Mouse (Mus musculus) urinary bladder, postnatal 36 days (tissue): Measurements from ENCODE around the gene Bms1.

Source experiments
- DNase-seq, 2 experiments: peaks; one replicate each; pipeline ENCODE4 v3.0.0; 2022; ENCODE audit warnings: low spot score in 2 of 2, mixed read lengths in 1 of 2

Bms1 gene

DNA sequence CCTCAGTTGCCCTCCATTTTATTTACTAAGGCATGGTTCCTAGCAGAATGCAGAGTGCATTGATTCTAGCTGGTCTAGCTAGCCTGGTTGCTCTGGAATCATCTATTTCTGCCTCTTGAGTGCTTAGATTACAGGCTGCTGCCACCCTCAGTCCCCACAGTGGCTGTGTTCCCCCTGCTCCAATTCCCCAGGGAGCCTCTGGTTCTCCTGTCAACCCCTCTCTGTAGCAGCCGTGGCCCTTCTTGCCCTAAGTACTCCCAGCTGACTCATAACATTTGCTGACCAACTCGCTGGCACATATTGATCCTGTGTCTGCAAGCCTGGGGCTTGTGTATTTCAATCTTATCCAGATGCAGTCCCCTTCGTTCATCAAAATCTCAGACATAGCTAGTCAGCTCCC is 53.1 kb downstream of the Bms1 start:
- no peak for DNase-seq

DNA sequence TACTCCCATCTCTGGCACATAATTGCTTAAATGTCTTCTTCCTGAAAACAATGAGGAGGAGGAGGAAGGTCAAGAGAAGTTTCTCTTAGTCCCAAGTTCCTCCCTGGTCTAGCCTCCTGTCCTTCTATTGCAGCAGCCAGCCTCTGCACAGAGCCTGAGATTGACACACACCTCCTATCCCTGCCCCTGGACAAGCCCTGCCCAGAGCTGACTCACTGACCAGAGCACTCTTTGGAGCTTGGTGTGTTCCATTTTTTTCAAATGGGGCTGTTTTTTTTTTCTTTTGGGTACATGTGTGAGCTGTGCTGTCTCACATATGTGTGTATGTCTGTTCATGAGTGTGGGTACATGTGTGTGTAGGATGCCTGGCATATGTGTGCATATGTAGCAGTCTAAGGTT is 53.5 kb downstream of the Bms1 start:
- DNase-seq, result no peak

DNA sequence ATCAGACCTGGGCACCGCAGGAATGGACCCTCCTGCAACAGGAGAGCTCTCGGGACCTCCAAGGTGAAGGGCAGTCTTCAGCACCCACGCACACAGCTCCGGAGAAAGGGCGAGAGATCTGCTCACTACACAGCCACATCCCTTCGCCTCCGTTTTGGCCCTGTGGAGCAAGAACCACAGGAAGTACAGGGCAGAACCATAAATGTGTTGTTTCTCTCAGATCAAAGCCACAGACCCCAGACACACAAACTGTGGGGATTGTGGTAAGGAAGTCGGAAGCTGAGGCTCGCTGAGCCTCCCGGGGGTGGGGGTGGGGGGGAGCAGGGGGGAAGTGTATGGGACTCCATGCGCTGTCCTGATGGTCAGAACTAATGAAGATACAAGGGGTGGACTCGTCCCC is 68.9 kb downstream of the Bms1 start:
- no peak for DNase-seq

DNA sequence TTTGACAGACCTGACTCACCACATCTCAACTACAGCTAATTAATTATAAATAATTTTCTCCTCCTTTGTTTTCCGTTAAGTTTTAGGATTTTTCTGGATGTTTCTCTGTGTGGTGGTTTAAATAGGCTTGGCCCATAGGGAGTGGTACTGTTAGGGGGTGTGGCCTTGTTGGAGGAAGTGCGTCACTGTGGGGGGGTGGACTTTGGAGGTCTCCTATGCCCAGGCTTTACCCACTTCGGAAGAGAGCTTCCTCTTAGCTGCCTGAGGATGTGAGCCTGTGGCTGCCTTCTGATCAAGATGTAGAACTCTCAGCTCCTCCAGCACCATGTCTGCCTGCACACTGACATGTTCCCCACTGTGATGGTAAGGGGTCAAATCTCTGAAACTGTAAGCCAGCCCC is 71.1 kb downstream of the Bms1 start:
- DNase-seq, result no peak

DNA sequence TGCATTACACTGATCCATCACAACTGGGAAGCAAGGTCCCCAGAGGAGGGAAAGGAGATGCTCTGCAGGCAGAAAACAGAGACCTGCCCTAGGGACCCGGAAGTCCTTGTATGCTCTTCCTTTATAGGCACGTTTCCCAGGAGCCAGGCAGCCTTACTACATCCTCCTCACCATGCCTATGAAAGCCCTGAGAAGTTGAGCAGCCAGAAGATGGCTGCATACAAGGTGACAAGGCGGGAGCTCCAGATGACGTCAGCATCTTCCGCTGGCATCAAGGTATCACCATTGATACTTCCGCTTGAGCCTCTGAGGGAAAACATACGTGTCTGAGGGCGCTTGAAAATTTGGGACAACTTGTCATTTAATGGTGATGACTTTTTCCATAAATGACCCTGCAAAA is 72.0 kb downstream of the Bms1 start:
- no peak for DNase-seq

DNA sequence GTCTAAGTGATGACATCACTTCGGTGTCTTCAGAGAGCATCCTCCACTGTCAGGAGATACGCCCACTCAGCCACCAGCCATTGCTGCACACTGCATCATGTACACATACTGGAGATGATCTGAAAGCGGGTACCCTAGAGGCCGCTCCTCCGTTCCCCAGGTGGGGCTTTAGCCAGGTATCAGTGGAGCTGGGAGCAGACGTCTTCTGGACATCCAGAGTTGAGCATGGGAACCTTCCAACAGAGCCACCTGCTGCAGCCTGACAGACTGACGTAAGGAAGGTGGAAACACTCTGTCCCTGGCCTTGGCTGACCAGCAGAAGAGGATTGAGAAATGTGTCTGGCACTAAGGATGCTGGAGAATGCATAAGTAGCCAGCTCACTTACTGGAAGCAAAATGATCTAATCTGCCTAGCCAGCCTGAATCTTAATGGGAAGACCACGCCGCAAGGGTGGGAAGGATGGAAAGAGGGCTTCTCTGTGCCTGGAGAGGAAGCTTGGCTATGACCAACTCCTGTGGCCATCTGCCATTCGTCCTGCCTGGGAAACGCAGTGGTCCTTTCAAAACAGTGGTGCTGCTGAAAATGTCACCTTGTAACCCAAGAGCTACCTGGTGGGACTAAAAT is 77.3 kb downstream of the Bms1 start:
- DNase-seq, result no peak

DNA sequence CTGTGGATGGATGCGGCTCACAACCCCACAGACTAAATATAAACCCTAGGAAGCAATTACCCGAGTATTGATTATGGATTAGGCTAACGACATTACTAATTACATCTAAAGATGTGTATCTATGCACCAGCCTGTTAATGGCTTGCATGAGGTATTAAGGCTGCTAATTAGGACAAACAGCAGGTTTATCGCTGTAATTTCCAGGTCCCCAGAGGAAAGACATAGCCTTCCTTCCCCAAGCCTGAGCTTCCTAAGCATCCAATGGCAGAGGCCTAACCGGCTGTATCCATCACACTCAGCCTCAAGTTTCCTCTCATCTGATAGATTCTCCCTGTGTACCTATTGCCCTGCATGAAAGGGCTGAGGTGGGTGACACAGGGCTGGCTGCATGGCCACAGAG is 81.6 kb downstream of the Bms1 start:
- no peak for DNase-seq

DNA sequence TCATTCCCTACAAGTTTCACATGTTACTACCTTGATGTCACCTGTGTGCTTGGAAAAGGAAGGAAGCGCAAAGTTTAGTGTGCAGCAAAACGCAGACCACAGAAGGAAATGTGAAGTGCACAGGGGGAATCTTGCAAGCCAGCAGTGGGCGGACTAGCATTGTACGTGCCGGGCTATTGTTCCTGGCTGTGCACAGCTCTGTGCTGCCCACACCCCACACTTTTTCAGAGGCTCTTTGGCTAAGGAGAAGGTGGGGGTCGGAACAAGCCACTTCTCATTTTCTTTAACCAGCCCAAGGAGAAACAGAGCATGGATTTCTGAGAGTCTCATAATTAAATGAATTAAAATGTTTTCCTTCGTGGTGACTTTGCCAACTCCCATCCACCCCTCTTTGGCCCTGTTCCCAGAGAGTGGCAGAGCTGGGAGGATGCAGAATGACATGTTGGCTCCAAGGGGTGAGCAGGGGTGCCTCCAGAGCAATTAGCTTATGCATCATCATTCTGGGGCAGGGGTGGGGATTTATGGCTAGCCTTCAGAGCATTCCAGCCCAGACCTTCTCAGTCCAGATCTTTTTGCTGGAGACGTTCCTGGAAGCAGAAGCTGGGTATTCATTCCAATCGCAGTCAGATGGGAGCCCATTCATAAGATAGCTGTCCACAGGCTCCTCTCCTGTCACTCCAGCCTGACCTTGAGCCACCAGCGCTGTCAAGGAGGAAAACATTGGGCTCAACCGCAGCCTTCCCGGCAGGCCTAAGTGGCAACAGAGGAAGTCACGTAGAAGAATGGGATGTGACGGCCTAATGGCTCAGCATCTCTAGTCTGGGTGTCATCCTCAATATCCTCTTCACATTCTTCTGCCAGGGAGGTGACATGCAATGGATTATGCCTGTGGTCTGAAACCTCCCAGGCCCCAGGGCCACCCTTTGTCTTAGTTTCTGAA is 82.5 kb downstream of the Bms1 start:
- no peak for DNase-seq

DNA sequence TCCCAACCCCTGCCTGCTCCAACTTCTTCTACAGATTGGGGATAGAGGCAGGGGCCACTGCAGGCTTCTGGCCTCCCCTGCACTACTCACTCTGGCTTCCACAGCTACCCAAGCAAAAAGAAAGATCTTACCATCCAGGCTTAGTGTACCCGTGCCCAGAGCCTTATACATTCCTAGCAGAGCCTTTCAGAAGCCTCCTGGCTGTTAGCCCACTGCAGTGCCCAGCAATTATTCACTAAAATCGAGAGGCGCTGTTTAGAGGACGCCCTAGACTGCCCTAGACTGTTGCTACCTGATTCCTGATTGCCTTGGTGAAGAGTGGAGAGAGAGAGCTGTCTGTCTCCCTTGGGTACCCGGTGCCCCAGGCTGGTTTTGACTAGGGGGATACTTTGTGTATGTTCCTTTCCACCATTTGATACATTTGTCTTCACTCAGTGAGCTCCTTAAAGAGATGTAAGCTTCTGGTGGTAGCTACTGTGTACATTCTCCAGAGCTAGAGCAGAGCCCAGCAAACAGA is 83.3 kb downstream of the Bms1 start:
- no peak for DNase-seq

DNA sequence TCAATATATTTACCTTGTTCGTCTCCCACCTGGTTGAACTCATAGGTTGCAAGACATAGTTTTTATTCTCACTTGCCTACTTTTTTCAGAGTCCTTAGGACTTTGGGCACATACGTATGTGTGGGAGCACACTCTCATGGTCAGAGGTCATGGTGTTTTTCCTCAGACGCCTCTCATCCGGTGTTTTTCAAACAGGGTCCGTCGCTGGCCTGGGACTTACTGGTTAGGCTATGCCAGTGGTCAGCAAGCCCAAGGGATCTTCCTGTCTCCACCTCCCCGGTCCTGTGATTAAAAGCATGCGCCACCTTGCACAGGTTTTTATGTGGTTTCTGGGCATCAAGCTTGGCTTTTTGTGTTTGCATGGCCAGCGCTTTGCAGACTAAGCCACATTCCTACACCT is 85.4 kb downstream of the Bms1 start:
- no peak for DNase-seq
